Mouse (Mus musculus): ENCODE measurements around the gene Aimp2. TPM values are rescaled to one million over a fixed set of nuclear protein-coding genes. Genes with fewer than 3 reads are reported as not detected.

Aimp2 gene
- 10 to 100 TPM; 31.0 to 32.3 TPM for total RNA-seq (2023)

DNA sequence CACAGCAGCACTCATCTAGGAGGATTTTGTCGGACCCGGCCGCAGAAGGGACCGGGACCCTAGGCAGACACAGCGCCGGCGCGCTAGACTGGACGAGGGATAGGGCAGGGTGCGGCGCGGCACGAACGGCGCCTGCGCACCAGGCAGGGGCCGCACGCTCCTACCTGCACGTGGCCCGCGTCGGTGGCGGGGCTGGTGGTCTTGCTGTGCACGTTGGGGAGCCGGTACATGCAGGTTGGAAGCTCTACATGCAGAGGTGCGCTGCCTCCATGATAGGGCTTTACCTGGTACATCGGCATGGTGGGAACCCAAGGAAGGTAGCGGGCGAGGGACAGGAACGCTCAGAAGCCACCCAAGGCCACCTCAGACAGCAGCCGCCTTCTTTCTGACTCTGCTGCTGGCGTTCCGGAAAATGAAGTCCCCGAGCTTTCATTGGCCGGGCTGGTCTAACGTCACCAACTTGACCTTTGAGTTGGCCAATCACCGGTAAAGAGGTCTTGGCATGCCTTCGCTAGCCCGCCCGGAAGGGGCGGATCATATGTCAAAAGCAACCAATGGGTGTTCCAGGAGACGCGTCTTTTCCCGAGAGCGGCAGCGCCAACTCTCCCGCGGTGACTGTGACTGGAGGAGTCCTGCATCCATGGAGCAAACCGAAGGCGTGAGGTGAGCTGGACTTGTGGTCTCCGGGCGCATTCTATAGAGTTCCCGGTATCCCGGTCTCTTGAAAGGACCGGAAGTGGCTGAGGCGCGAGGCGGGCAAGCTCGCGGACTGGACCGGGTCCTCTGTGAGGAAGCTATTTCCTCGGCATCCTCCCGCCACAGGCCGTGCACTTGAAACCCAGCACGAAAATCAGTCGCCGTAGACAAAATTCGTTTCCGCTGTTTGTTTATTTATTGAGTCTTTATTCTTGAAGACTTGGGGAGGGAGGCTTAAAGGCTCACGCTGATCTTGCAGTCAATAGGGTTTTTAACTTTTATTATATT is at the start of gene Aimp2, which contains the start of gene Pms2:
TSS of gene Aimp2 (minus strand) at position 431 of the 984 bp plus-strand sequence.
TSS of gene Pms2 (plus strand) at position 548 of the 984 bp plus-strand sequence.

GRCm38 (mm10) chr5:143932831-143933230 is 23.2 kb upstream of the Aimp2 start, which contains the start of gene Rsph10b:
Gene Rsph10b, plus strand, starts transcription at chr5:143933035.

GRCm38 (mm10) chr5:143927875-143928274 is 18.2 kb upstream of the Aimp2 start, which contains the start of gene Gm42421:
Gene Gm42421, plus strand, starts transcription at chr5:143928175.

GRCm38 (mm10) chr5:143897635-143898330 is 11.9 kb downstream of the Aimp2 start, which contains the start of gene Ankrd61:
Gene Ankrd61, minus strand, starts transcription at chr5:143897685.

Other genes starting within 250 kb of the Aimp2 start
- 10 to 100 TPM; 35.6 to 36.0 TPM for gene Usp42, start 177.6 kb downstream of the Aimp2 start, total RNA-seq (2023)
- 10 to 100 TPM; 39.7 to 41.4 TPM for gene Eif2ak1, start 92.1 kb downstream of the Aimp2 start, total RNA-seq (2023)
- gene Ankrd61, start 12.2 kb downstream of the Aimp2 start, total RNA-seq (2023), result under 1 TPM in 1 of 2 experiments, not detected in 1; 0.93 TPM
- gene Pms2, start 117 bp upstream of the Aimp2 start, total RNA-seq (2023), result 10 to 100 TPM; 34.1 to 41.9 TPM
- 1 to 10 TPM; 1.1 to 1.2 TPM for gene Gm42421, start 18.3 kb upstream of the Aimp2 start, total RNA-seq (2023)
- 1 to 10 TPM in 1 of 2 experiments, under 1 TPM in 1; 0.44 to 1.0 TPM for gene Rsph10b, start 23.2 kb upstream of the Aimp2 start, total RNA-seq (2023)
- 10 to 100 TPM; 69.7 to 75.4 TPM for gene Ccz1, start 105.0 kb upstream of the Aimp2 start, total RNA-seq (2023)
- gene Ocm, start 116.8 kb upstream of the Aimp2 start, total RNA-seq (2023), result not detected
- gene Lmtk2, start 190.6 kb upstream of the Aimp2 start, total RNA-seq (2023), result 10 to 100 TPM; 32.9 to 36.5 TPM

Data from T-cell, adult 66 days (primary cell).